In genomic region chr12:31574506-31574905, GRCm38 (mm10) we compare ENCODE assay signal across 19 mouse cellular contexts. TPM values are rescaled to one million over a fixed set of nuclear protein-coding genes. Genes with fewer than 3 reads are reported as not detected.
"Had no signal": no experiment of that assay in that cellular context is flagged by ENCODE, and none has a peak within 500 bp of the region (broad histone marks: within the 10 kb centered on the region; RNA-seq: fewer than 3 reads in every experiment).

No protein-coding gene starts in this region.

- ATAC-seq: liver, postnatal 0 days; lung, postnatal 0 days; midbrain, embryonic 16.5 days had no signal

- H3K27me3 ChIP-seq: lung, embryonic 15.5 days; midbrain, embryonic 12.5 days; neural tube, embryonic 12.5 days had no signal

- H3K4me2 ChIP-seq: lung, embryonic 15.5 days; midbrain, embryonic 12.5 days; neural tube, embryonic 12.5 days had no signal

- H3K4me1 ChIP-seq: lung, embryonic 15.5 days; midbrain, embryonic 10.5 days; midbrain, embryonic 12.5 days; neural tube, embryonic 12.5 days had no signal

- H3K4me3 ChIP-seq: lung, embryonic 15.5 days; midbrain, embryonic 10.5 days; midbrain, embryonic 12.5 days; neural tube, embryonic 12.5 days had no signal

- H3K9ac ChIP-seq: liver, postnatal 0 days; lung, embryonic 15.5 days; midbrain, embryonic 12.5 days; neural tube, embryonic 12.5 days had no signal

- H3K36me3 ChIP-seq: lung, embryonic 15.5 days; midbrain, embryonic 10.5 days; midbrain, embryonic 12.5 days; neural tube, embryonic 12.5 days had no signal

- H3K27ac ChIP-seq: lung, embryonic 15.5 days; midbrain, embryonic 10.5 days; midbrain, embryonic 12.5 days; neural tube, embryonic 12.5 days had no signal

- DNase-seq: liver, postnatal 0 days; lung, adult 2 months; lung, postnatal 14 days; lung, postnatal 36 days; midbrain, embryonic 14.5 days; right cerebral cortex, postnatal 14 days; thymus, adult 18-20 months; thymus, postnatal 14 days; thymus, postnatal 36 days had no signal

- H3K9me3 ChIP-seq: lung, embryonic 15.5 days; midbrain, embryonic 10.5 days; midbrain, embryonic 12.5 days had no signal

RNA-seq across cellular contexts. Expression of gene Slc26a4, which starts 14.7 kb away (rescaled TPM):
- total RNA-seq: megakaryocyte, adult 5-6 weeks; megakaryocyte-erythroid progenitor cell, adult 5-6 weeks; neutrophil, adult 5-6 weeks had no signal
- polyA plus RNA-seq: lung, embryonic 15.5 days; lung, postnatal 0 days; midbrain, embryonic 10.5 days; midbrain, embryonic 12.5 days; neural tube, embryonic 12.5 days; spleen, adult 2 months had no signal
